Mouse (Mus musculus) stomach, postnatal 0 days (tissue): ENCODE data around the gene Slc47a2.

Experiments used
- CTCF ChIP-seq: IDR thresholded peaks from 2 replicates; pipeline ENCODE4 v1.5.1; 2016; ENCODE audit warnings: antibody characterized with exemption, low read depth, mild to moderate bottlenecking, moderate library complexity
- EP300 ChIP-seq: optimal IDR thresholded peaks from 2 replicates; pipeline ENCODE3; 2016; ENCODE audit warnings: antibody characterized with exemption

- TF ChIP-seq CTCF = no peak
- no peak for TF ChIP-seq EP300
Observed at GRCm38 (mm10) chr11:61297326-61297725, 45.3 kb downstream of the Slc47a2 start.
